Mouse (Mus musculus): Measurements from ENCODE around the gene Mrpl47. TPM values are rescaled to one million over a fixed set of nuclear protein-coding genes. Genes with fewer than 3 reads are reported as not detected.
"Not testable (repeated sequence)": the region's sequence is repeated elsewhere in the genome, so short reads cannot be mapped to it uniquely, and the experiment has no call there.

Mrpl47 gene
- 10 to 100 TPM; 35.5 to 37.9 TPM for total RNA-seq (2021)
- long read RNA-seq, experiment 1, transcript Mrpl47-201 (7 exons, 3,364 nt): major isoform, 16 of 20 reads
- long read RNA-seq, experiment 1, partial matches to known transcripts: 2 of 20 reads
- long read RNA-seq, experiment 1, other reads (novel, unspliced or antisense): 2 of 20 reads
- long read RNA-seq, experiment 2, transcript Mrpl47-201 (7 exons, 3,364 nt): major isoform, 15 of 15 reads
- long read RNA-seq, experiment 2, partial matches to known transcripts: 0 of 15 reads
- long read RNA-seq, experiment 2, other reads (novel, unspliced or antisense): 0 of 15 reads

GRCm38 (mm10) chr3:32737172-32737655 lies at the start of gene Mrpl47:
Gene Mrpl47 (minus strand): TSS chr3:32737605.
- DNase-seq (ENCODE audit: low spot score in 2 of 2): peak in 1 of 2 experiments; percentile 5

GRCm38 (mm10) chr3:32770781-32771180 lies 33.4 kb upstream of the Mrpl47 start:
- DNase-seq (ENCODE audit: low spot score in 2 of 2): no peak

- no peak for DNase-seq (ENCODE audit: low spot score in 2 of 2)
These were observed 26.5 kb upstream of the Mrpl47 start for GRCm38 (mm10) chr3:32763902-32764301.

GRCm38 (mm10) chr3:32762962-32763361 lies 25.6 kb upstream of the Mrpl47 start:
- DNase-seq (ENCODE audit: low spot score in 2 of 2): no peak

GRCm38 (mm10) chr3:32759212-32759611 lies 21.8 kb upstream of the Mrpl47 start:
- DNase-seq (ENCODE audit: low spot score in 2 of 2): no peak

GRCm38 (mm10) chr3:32754384-32754915 lies 17.0 kb upstream of the Mrpl47 start:
- DNase-seq (ENCODE audit: low spot score in 2 of 2): no peak

- no peak for DNase-seq (ENCODE audit: low spot score in 2 of 2)
These were observed 12.6 kb upstream of the Mrpl47 start for GRCm38 (mm10) chr3:32749820-32750579.

- DNase-seq (ENCODE audit: low spot score in 2 of 2): no peak
These were observed 11.0 kb upstream of the Mrpl47 start for GRCm38 (mm10) chr3:32748384-32748783.

GRCm38 (mm10) chr3:32745426-32745825 lies 8.0 kb upstream of the Mrpl47 start:
- not testable (repeated sequence) for DNase-seq (ENCODE audit: low spot score in 2 of 2)

- no peak for DNase-seq (ENCODE audit: low spot score in 2 of 2)
These were observed 7.6 kb upstream of the Mrpl47 start for GRCm38 (mm10) chr3:32745001-32745400.

GRCm38 (mm10) chr3:32742276-32742780 lies 4.9 kb upstream of the Mrpl47 start:
- DNase-seq (ENCODE audit: low spot score in 2 of 2): no peak

- DNase-seq (ENCODE audit: low spot score in 2 of 2): no peak
These were observed 1.1 kb upstream of the Mrpl47 start for GRCm38 (mm10) chr3:32738549-32738948.

- DNase-seq (ENCODE audit: low spot score in 2 of 2): peak; percentile 89 to 93
These were observed 897 bp downstream of the Mrpl47 start, which contains the start of gene Ndufb5 for GRCm38 (mm10) chr3:32736244-32737171. Gene Ndufb5 (plus strand): TSS chr3:32736990.

- no peak for DNase-seq (ENCODE audit: low spot score in 2 of 2)
These were observed 9.5 kb downstream of the Mrpl47 start for GRCm38 (mm10) chr3:32727861-32728260.

- DNase-seq (ENCODE audit: low spot score in 2 of 2): no peak
These were observed 11.5 kb downstream of the Mrpl47 start for GRCm38 (mm10) chr3:32725951-32726350.

GRCm38 (mm10) chr3:32724191-32724590 lies 13.2 kb downstream of the Mrpl47 start:
- DNase-seq (ENCODE audit: low spot score in 2 of 2): no peak

GRCm38 (mm10) chr3:32718271-32718670 lies 19.1 kb downstream of the Mrpl47 start:
- DNase-seq (ENCODE audit: low spot score in 2 of 2): no peak

- DNase-seq (ENCODE audit: low spot score in 2 of 2): not testable (repeated sequence)
These were observed 20.0 kb downstream of the Mrpl47 start for GRCm38 (mm10) chr3:32717403-32717802.

GRCm38 (mm10) chr3:32713711-32714110 lies 23.7 kb downstream of the Mrpl47 start:
- DNase-seq (ENCODE audit: low spot score in 2 of 2): no peak

- DNase-seq (ENCODE audit: low spot score in 2 of 2): no peak
These were observed 28.0 kb downstream of the Mrpl47 start for GRCm38 (mm10) chr3:32709388-32709787.

Data from adrenal gland, postnatal 4 days (tissue).